Mouse (Mus musculus): ENCODE measurements around the gene Sat2. TPM values are rescaled to one million over a fixed set of nuclear protein-coding genes. Genes with fewer than 3 reads are reported as not detected.
"Not testable (repeated sequence)": the region's sequence is repeated elsewhere in the genome, so short reads cannot be mapped to it uniquely, and the experiment has no call there.

The Sat2 gene
- total RNA-seq, 1 experiment from 2014 or later: not detected

DNA sequence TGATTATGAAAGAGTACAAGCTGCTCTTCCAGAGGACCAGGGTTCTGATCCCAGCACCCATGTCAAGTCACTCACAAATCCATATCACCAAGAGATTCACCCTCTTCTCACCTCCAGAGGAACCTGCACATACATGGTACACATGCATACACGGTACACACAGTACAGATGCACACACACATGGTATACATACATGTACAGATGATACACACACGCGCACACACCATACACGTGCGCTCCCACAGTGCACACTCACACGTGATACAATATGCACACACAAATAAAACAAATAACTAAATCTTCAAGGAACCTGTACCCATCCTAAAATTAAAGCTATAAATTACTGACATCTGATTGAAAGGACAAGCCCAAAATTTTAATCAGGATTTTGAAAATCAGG is 27.0 kb upstream of the Sat2 start:
- no peak for ATAC-seq (replicated peaks; ENCODE audit: low read depth, poor library complexity, severe bottlenecking)

GRCm38 (mm10) chr11:69599436-69599835 is 22.4 kb upstream of the Sat2 start:
- ATAC-seq (replicated peaks; ENCODE audit: low read depth, poor library complexity, severe bottlenecking): no peak

GRCm38 (mm10) chr11:69600098-69600497 is 21.7 kb upstream of the Sat2 start:
- ATAC-seq (replicated peaks; ENCODE audit: low read depth, poor library complexity, severe bottlenecking): no peak

DNA sequence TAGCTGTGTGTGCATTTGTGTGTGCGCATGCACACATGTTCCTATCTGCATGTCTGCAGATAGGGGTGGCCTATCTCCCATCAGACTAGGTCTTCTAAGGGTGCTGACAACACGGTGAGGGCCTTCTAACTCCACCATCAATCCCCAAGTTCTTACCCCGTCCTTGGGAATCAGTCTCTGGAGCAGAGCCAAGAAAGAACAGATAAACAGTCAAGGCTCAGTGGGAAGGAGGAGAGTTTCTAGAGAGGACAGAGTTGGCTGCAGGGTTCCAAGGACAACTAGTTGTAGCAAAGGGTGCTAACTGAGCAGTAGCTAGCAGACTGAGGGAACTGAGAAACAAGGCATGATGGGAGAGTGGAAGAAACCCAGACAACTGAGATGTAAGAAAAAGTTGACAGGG is 20.1 kb upstream of the Sat2 start:
- ATAC-seq (replicated peaks; ENCODE audit: low read depth, poor library complexity, severe bottlenecking): no peak

DNA sequence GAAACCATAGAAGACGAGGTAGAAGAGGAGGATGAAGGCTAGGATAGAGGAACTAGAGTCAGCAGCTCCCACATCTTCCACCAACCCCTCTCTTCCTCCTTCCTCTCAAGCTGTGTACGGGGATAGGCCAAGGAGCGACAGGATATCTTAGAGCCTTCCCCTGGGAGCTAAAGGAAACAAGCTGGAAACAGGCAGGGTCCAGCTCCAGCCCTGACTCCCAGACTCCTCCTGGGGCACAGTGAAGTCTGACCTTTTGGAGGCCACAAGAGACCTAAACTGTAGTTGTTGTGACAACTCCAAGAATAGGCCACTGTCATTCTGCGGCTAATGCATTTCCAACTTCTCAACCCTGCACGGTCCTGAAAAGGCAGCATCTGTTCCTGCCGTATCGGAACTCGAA is 18.3 kb upstream of the Sat2 start:
- no peak for ATAC-seq (replicated peaks; ENCODE audit: low read depth, poor library complexity, severe bottlenecking)

DNA sequence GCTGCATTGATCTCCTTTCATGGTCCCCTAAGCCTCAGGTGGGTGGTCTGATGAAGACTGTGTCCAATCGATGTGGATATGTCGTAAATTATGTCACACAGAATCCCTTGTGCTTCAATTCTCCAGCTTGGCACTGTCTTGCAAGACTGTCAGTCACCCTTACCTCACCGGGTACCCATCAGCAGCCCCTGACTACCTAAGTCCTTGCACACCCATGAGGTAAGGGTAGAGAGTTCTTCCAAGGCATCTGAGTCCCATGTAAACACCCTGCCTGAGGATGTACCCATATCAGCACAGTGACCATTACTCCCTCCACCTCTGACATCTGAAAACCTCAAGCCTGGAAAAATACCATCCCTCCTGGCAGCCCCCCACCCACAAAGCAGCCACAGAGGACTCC is 17.5 kb upstream of the Sat2 start:
- ATAC-seq (replicated peaks; ENCODE audit: low read depth, poor library complexity, severe bottlenecking): no peak

DNA sequence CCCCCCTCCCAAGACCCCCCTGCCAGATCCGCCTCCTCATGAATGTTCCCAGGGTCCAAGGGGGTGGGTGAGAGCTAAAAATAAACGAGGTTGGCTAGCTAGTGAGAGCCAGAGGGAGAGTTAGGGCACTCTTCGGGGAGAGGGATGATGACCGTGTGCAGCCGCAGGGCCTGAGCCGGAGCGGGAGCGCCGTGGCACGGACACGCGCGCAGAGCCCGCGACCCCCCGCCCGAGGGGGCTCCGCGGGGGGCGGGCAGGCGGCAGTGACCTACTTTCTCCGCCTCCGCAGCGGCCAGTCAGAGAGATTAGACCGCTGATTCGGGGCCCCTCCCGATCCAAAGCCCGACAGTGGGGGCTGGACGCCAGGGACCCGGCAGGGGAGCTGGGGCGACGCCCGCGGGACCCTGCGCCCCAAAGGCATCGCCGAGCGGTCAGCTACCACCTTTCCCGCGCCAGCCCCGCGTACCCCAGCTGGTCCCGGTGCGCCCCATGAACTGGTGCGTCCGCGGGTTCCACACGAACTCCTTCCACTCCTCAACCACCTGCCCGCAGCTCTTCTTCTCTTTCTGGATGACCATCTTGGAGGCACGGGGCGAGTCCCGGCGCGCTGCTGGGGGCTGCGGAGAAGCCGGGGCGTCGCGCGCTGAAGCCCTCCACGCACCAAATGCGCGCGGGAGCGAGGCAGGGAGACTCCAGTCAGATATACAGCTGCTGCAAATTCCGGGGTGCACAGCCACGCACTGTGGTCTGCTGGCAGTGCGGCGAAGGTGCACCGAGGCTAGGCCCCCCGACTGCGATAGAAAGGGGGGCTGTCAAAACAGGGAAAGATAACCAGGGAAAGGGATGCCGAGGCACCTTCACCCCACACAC is 16.8 kb upstream of the Sat2 start:
- ATAC-seq (replicated peaks; ENCODE audit: low read depth, poor library complexity, severe bottlenecking): no peak

DNA sequence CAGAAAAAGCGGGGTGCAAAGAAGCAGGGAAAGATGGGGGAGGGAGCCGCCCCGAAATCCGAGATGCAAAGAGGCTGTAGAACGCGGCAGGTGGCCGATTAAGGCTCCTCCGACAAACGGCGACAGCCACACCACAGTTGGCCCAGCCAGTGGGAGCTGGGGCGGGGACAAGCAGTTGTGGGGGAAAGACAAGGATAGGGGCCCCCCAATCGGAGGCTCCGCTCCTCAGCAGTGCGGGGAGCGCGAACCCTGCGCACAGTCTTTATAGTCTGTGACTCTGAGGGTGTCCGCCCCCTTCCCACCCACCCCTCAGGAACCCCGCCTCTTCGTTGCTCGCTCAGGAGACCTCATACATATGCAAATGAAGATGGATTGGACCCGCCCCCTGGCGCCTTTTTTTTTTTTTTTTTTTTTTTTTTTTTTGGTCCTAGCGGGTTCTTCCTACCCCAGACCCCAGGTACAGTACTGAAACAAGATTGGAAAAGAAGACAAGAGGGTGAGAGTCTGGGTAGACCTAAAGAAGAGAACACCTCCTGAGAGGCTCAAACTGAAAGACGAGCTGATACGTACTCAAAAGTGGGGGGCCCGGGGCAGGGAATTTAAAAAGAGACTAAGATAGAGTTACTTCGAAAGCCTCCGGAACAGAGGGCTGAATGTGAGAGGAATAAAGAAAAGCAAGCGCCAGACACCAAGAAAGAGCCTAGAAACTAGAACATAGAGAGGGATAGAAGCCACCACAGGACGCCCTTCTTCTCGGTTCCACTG is 15.9 kb upstream of the Sat2 start, which contains the start of gene Atp1b2:
Atp1b2 (minus strand) TSS at position 217 of the 765 bp plus-strand sequence.
- ATAC-seq (replicated peaks; ENCODE audit: low read depth, poor library complexity, severe bottlenecking): peak; percentile 88

GRCm38 (mm10) chr11:69606491-69606795 is 15.4 kb upstream of the Sat2 start:
- no peak for ATAC-seq (replicated peaks; ENCODE audit: low read depth, poor library complexity, severe bottlenecking)

DNA sequence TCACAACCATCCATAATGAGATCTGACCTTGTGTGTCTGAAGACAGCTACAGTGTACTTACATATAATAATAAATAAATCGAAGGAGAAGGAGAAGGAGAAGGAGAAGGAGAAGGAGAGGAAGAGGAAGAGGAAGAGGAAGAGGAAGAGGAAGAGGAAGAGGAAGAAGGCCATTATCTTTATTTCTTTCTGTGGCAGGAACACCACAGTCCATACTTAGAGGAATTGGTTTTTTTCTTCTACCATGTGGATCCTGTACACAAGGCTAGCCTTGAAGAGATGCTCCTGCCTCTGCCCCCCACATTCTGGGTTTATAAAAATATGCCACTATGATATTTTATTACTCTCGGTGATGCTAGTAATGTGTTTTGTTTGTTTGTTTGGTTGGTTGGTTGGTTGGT is 15.0 kb upstream of the Sat2 start:
- no peak for ATAC-seq (replicated peaks; ENCODE audit: low read depth, poor library complexity, severe bottlenecking)

- no peak for ATAC-seq (replicated peaks; ENCODE audit: low read depth, poor library complexity, severe bottlenecking)
These were observed 13.3 kb upstream of the Sat2 start for GRCm38 (mm10) chr11:69608525-69608924.

GRCm38 (mm10) chr11:69609416-69609815 is 12.4 kb upstream of the Sat2 start:
- ATAC-seq (replicated peaks; ENCODE audit: low read depth, poor library complexity, severe bottlenecking): no peak

GRCm38 (mm10) chr11:69610899-69611298 is 10.9 kb upstream of the Sat2 start:
- no peak for ATAC-seq (replicated peaks; ENCODE audit: low read depth, poor library complexity, severe bottlenecking)

DNA sequence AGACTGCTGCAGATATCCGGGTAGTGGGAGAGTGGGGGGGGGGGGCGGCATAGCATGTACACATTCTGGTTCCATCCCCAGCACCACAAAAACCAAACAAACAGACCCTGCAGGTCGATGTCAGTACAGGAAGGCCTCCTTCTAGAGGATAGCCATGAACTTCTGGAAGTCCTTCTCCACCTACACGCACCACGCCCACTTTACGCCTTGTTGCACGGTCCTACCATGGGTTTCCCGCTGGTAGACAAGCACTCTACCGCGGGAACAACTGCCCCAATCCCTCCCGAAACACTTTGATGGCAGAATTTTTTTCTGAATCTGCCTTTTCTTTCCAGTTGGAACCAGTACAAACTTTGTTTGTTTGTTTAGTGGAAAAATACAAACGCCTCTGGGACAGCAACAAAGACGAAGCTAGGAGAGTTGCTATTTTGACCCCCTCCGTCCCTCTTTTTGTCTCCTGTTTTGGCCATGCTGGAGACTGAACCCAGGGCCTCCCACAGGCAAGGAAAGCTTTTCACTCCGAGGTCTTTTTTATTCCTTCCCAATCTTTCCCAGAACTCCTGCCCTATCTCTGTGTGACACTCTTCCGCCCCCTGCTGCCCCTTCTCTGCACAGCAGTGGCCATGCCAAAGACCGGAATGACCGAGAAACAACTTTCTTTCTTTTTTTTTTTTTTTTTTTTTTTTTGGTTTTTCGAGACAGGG is 8.1 kb upstream of the Sat2 start:
- ATAC-seq (replicated peaks; ENCODE audit: low read depth, poor library complexity, severe bottlenecking): peak; percentile 75

DNA sequence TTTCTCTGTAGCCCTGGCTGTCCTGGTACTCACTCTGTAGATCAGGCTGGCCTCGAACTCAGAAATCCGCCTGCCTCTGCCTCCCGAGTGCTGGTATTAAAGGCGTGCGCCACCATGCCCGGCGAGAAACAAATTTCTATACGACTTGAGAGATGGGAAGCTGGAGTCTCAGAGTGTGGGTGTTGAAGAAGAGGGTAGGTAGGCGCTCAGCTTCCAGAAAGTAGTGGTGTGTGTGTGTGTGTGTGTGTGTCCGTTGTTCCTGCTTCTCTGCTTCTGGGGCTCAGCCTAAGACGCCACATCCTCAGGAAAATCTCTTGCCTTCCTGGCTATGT is 7.6 kb upstream of the Sat2 start:
- not testable (repeated sequence) for ATAC-seq (replicated peaks; ENCODE audit: low read depth, poor library complexity, severe bottlenecking)

- no peak for ATAC-seq (replicated peaks; ENCODE audit: low read depth, poor library complexity, severe bottlenecking)
These were observed 5.0 kb upstream of the Sat2 start for GRCm38 (mm10) chr11:69616781-69617180.

DNA sequence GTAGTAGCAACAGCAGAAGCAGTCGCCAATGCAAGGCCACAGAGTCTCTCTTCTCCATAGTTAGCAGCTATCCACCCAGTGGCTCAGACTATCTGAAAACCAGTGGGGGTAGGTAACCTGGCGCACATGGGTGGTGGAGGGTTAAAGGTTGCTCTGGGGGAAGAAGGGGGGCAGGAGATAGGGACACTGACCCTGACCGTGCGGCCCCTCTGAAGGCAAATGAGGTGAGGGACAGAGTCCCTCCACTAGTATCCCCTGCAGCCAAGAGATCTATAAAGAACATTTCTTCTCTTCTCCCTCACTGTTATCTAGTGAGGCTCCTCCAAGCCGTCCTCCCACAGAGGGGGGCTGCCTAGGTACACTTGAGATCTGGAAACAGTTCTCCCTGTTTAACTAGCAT is 4.0 kb upstream of the Sat2 start, which contains the start of gene Shbg:
Shbg (minus strand) TSS at position 101 of the 400 bp plus-strand sequence.
- ATAC-seq (replicated peaks; ENCODE audit: low read depth, poor library complexity, severe bottlenecking): no peak

DNA sequence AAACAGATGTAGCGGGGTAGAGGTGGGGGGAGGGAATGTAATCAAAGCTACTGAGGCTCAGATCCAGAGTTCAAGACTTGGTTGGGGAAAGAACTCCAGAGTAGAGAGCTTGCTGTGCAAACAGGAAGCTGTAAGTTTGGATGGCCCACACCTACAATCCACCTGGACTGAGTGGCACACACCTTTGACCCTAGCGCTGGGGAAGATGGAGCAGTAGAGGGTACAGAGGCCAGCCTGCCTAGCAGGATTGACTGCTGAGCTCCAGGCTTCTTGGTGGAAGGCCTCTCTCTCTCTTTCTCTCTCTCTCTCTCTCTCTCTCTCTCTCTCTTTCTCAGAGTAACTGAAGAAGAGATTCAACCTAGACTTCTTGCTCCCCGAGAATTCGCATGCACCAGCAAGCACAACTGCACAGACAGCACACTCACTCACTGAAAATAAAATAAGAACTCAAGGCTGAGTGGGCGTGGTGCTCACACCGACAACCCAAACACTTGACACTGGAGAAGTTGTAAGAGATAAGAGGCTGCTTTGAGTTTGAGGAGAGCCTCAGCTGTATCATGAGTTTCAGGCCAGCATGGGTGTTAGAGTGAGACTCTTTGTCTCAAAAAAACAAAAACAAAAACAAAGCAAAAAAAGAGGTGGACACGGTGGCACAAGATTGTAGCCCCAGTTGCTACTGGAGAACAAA is 1.3 kb upstream of the Sat2 start:
- ATAC-seq (replicated peaks; ENCODE audit: low read depth, poor library complexity, severe bottlenecking): peak; percentile 56; the same call in 1 of the 2 replicates

GRCm38 (mm10) chr11:69622406-69622805 is 582 bp downstream of the Sat2 start:
- no peak for ATAC-seq (replicated peaks; ENCODE audit: low read depth, poor library complexity, severe bottlenecking)

- no peak for ATAC-seq (replicated peaks; ENCODE audit: low read depth, poor library complexity, severe bottlenecking)
These were observed 1.2 kb downstream of the Sat2 start for GRCm38 (mm10) chr11:69623006-69623405.
